Mouse (Mus musculus) gastrocnemius, postnatal 36 days (tissue): ENCODE measurements around the gene Trmu. TPM values are rescaled to one million over a fixed set of nuclear protein-coding genes. Genes with fewer than 3 reads are reported as not detected.
"Not testable (repeated sequence)": the region's sequence is repeated elsewhere in the genome, so short reads cannot be mapped to it uniquely, and the experiment has no call there.

Source experiments
- DNase-seq, 2 experiments: peaks; one replicate each; pipeline ENCODE4 v3.0.0; 2022
- intact Hi-C: fragments of 180-260 bp; cut with DNase I; formaldehyde crosslinking; loops from one replicate; pipeline ENCODE4 v1.15.1; 2025
- long read RNA-seq, 2 experiments: library from polyadenylated mRNA; stranded (forward); transcript quantifications; one replicate each; pipeline ENCODE4 v2.0.0; 2021
- total RNA-seq, 2 experiments: library from RNA; stranded (reverse); gene quantifications; 2 replicates each; pipeline ENCODE4 v1.2.3; 2021

Trmu gene
- total RNA-seq: 10 to 100 TPM in 1 of 2 experiments, 1 to 10 TPM in 1; 9.1 to 12.1 TPM
- long read RNA-seq, experiment 1, transcript Trmu-201 (11 exons, 1,526 nt): major isoform, 7 of 9 reads
- long read RNA-seq, experiment 1, partial matches to known transcripts: 0 of 9 reads
- long read RNA-seq, experiment 1, other reads (novel, unspliced or antisense): 2 of 9 reads
- long read RNA-seq, experiment 2, transcript Trmu-201 (11 exons, 1,526 nt): major isoform, 7 of 13 reads
- long read RNA-seq, experiment 2, partial matches to known transcripts: 0 of 13 reads
- long read RNA-seq, experiment 2, other reads (novel, unspliced or antisense): 6 of 13 reads

GRCm38 (mm10) chr15:85878848-85879497, at the start of gene Trmu:
Trmu (plus strand) TSS chr15:85879312.
- peak; percentile 83 to 89 for DNase-seq
- intact Hi-C loops: no loop called here

- intact Hi-C loops: no loop called here
- DNase-seq: no peak
These were observed 49.6 kb upstream of the Trmu start for GRCm38 (mm10) chr15:85829470-85829869.

DNA sequence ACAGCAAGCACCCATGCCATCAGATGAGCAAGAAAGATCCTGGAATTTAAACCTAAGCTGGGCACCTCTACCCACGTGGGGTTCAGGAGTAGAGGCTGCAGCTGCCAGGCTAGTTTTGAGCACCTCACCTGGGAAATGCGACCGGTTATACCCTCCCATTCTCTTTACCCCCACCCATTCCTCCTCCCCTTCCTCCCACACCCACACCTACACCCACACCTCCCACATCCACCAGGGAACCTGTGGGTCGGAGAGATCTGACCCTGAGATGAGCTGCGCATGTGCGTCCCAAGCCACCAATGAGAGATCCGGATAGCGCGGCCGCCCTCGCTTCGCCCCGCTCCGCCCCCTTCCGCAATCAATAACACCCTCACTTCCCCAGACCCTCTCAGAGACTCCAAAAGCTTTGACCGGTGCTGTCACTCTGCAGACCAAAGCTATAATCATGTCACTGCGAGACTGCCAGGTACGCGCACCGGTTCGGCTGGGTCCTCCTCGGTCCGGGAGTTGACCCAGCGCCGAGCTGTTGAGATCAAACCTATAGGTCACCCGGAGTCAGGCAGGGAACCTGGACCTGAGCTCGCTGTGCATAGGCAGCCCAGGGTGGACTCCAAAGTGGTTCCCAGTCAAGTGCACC, 47.0 kb upstream of the Trmu start, which contains the start of gene Ttc38:
Ttc38 (plus strand) TSS at position 353 of the 637 bp plus-strand sequence.
- peak; percentile 74 to 76 for DNase-seq
- intact Hi-C loops: no loop called here

GRCm38 (mm10) chr15:85832599-85832998, 46.5 kb upstream of the Trmu start:
- intact Hi-C loops: no loop called here
- no peak for DNase-seq

- intact Hi-C loops: no loop called here
- DNase-seq: no peak
These were observed 43.8 kb upstream of the Trmu start for GRCm38 (mm10) chr15:85835335-85835734.

DNA sequence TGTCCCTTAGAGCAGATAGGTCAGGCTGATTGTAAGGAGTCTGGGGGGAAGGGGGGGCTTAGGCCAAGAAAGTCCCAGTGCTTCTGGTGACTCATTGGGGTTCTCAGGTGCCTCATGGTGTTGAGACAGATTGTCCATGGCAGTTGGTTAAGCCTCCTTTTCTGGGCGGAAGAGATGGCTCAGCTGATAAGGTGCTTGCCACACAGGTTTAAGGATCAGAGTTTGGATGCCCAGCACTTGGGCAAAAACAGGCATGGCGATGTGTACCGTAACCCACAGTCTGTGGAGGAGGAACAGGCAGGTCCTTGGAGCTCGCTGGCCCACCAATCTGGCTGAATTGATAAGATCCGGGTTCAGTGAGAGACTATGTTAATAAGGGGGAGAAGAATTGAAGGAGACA, 42.2 kb upstream of the Trmu start:
- intact Hi-C loops: no loop called here
- no peak for DNase-seq

DNA sequence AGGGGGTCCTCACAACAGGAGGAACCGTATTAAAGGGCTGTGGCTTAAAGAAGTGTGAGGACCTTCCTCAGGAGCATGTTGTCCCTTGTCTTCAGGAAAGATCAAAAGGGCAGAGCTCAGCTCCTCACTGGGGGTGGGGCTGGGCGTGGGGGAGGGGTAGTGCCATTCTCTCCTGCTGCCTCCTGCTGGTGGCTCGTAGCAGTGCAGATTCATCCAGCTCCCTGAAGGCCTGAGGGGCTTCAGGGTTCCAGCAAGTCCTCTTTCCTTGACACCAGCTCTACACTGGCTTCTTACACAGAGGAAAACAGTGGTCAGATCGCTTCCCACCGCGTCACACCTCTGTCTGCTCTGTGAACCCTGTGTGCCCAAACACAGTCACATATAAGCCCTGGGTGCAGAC, 38.1 kb upstream of the Trmu start:
- intact Hi-C loops: loop anchor here (1.0 kb wide), 1 partner anchor 125 kb away; no protein-coding TSS in a partner anchor
- DNase-seq: no peak

- intact Hi-C loops: loop anchor here (1.0 kb wide), 1 partner anchor 126 kb away; no protein-coding TSS in a partner anchor
- DNase-seq: no peak
These were observed 37.2 kb upstream of the Trmu start for GRCm38 (mm10) chr15:85841796-85842360.

DNA sequence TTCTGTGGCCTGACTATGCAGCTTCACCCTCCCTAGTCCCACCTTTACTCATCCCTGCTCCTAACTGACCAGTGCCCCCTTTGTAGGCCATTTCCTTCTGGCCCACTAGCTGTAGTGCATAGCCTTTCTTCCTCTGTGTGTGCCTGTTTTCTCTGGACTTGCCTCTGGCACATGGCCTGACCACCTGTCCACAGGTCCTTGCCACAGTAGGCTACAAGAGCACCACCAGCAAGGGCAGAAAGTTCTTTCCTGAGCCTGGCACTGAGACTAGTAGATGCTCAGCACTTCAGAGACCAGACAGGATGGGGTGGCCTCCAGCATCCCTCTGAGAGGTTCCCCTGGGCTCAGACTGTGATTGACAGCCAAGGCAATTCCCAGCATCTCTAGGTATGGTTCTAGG, 34.0 kb upstream of the Trmu start:
- no peak for DNase-seq
- intact Hi-C loops: no loop called here

DNA sequence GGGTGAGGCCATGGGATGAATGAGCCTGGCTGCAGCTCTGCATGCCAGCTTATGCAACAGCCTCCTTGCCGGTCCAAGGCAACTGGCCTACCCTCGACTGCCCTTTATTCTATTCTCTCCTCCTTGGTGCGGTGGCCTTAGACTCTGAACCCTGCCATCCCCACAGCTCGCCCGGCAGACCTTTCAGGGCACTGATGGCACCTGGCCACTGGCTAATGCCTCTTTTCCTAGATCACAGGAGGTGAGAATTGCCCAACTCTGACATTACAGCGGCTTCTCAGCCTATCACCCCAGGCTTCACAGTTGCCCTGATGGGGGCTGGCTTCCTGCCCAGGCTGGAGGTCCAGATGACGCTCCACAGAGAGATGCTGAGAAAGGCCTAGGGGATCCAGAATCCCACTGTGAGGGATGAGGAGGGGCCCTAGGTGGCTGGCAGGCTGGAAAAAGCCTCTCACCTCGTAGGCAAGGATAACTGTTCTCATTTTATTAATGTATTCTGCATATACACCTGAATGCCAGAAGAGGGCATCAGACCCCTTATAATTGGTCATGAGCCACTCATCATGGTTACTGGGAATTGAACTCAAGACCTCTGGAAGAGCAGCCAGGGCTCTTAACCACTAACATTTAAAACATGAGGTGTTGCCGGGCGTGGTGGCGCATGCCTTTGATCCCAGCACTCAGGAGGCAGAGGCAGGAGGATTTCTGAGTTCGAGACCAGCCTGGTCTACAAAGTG, 27.3 kb upstream of the Trmu start:
- DNase-seq: no peak
- intact Hi-C loops: no loop called here

DNA sequence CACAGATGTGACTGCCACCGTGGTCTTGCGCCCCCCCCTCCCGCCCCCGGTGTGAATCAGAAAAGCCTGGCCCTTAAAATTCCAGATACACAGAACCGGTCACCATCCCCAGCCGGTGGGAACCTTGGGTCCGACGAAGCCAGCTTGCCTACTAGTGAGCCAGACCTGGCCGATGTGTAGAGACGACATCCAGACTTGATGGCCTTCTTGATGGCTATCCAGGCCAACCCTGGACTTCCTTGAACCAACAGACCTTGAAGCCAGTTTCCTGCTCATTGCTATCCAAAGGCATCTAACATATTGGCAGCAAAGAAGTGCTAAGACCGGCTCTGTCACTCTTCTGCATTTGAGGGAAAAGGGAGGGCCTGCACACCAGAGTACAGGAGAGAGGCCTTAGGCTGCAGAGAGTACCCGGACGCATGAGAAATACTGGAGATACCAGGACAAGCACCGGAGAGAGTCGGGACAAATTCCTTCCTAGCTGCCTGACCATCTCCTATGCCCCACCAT, 20.1 kb upstream of the Trmu start:
- DNase-seq: no peak
- intact Hi-C loops: no loop called here

GRCm38 (mm10) chr15:85859490-85860031, 19.6 kb upstream of the Trmu start, which contains the start of gene Gtse1:
Gtse1 (plus strand) TSS chr15:85859745.
- intact Hi-C loops: no loop called here
- peak; percentile 87 to 91 for DNase-seq

DNA sequence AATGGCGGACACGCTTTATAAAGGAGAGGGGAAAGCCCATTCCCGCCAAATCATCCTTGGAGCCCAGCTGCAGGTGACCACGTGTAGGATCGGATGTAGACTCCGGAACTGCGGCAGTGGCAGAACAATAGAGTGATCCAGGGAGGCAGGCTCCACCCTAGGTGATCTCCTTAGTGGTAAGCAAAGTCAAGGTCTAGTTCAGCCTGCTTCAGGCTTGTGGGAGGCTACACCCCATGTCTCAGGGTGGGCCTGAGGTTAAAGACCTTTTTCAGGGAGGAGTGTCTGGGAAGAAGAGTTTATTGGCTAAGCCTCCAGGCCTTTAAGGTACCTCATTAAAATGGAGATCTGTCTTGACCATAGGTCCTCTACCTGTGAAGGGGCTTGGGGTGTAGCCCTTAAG, 13.2 kb upstream of the Trmu start:
- intact Hi-C loops: loop anchor here (2.0 to 5.0 kb wide), 2 partner anchors 149 to 269 kb away; no protein-coding TSS in a partner anchor
- DNase-seq: not testable (repeated sequence)

DNA sequence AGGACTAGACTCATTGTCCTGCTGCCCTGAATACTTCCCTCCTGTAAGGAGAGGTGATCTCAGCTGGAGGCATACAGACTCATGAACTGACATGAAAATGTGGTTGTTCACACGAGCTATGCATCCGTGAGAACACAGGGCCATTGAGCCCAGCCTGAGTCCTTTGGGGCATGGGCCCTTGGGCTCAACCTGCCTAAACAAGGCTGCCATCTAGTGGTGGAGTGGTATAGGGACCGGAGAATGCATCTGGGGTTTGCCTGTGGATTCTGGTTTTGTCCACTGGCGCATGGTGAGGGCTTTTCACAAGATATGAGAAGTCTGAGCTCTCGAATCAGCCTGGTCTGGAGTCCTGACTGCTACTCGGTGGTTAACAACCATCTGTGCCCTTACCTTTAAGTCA, 11.4 kb upstream of the Trmu start:
- intact Hi-C loops: loop anchor here (2.0 to 5.0 kb wide), 2 partner anchors 151 to 270 kb away; no protein-coding TSS in a partner anchor
- peak; percentile 45 to 49 for DNase-seq

DNA sequence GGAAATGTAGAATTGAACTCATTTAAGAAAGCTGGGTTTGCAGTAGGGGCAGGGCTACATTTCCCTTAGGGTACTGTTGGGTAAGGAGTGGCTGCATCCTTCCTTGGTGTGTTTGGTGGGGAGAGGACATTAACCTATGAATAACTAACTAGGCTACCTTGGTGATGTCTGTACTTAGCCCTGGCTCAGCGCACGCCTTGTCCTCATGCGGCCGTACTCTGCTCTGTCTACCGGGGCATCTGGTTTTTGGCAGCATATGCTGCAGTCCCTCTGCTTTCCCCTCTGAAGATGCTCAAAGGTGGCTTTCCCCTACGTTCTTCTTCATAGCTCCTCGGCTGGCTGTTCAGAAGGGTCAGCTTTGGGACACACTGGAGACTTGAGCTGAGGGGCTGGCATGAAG, 1.8 kb upstream of the Trmu start:
- intact Hi-C loops: no loop called here
- no peak for DNase-seq

- DNase-seq: no peak
- intact Hi-C loops: no loop called here
These were observed 385 bp downstream of the Trmu start for GRCm38 (mm10) chr15:85879498-85879895.

GRCm38 (mm10) chr15:85885606-85886005, 6.5 kb downstream of the Trmu start:
- no peak for DNase-seq
- intact Hi-C loops: no loop called here

- intact Hi-C loops: no loop called here
- DNase-seq: no peak
These were observed 10.1 kb downstream of the Trmu start for GRCm38 (mm10) chr15:85889235-85889634.

DNA sequence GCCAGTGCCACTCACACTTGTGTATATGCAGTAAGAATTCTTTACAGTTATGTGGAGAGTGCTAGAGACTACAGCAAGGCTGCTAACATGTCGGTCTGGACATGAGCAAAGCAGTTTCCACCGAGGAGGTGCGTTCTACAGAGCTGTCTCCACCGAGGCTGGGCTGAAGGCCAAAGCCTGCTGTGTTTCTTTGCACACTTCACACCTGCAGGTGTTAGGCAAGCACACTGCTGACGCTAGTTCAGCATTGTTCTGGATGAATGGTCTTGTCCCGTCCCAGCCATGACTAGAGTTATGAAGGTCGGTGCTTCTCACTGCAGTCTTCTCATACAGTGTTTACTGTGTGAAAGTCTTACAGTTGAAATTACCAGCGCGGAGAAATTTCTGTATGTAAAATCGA, 12.9 kb downstream of the Trmu start:
- intact Hi-C loops: no loop called here
- no peak for DNase-seq
